Mouse (Mus musculus): ENCODE data around the gene Prep. TPM values are rescaled to one million over a fixed set of nuclear protein-coding genes. Genes with fewer than 3 reads are reported as not detected.
"Not testable (repeated sequence)": the region's sequence is repeated elsewhere in the genome, so short reads cannot be mapped to it uniquely, and the experiment has no call there.

Prep gene
- polyA plus RNA-seq, 1 experiment from 2014 or later, result 33.8 TPM

- not testable (repeated sequence) for ATAC-seq (ENCODE audit: insufficient number of reproducible peaks, insufficient read depth, low FRiP score, low TSS enrichment, low read depth); H3K27ac ChIP-seq; H3K4me3 ChIP-seq (replicated peaks); H3K9ac ChIP-seq (replicated peaks); H3K9me3 ChIP-seq; H3K27me3 ChIP-seq; H3K4me2 ChIP-seq; H3K4me1 ChIP-seq (replicated peaks); H3K36me3 ChIP-seq
- 89% methylated on average over 1 of the region's 5 CpGs for WGBS
Measured at GRCm38 (mm10) chr10:45177798-45178197, 110.8 kb downstream of the Prep start, which contains the start of gene Popdc3. TSS of gene Popdc3 (plus strand) at chr10:45178098.

DNA sequence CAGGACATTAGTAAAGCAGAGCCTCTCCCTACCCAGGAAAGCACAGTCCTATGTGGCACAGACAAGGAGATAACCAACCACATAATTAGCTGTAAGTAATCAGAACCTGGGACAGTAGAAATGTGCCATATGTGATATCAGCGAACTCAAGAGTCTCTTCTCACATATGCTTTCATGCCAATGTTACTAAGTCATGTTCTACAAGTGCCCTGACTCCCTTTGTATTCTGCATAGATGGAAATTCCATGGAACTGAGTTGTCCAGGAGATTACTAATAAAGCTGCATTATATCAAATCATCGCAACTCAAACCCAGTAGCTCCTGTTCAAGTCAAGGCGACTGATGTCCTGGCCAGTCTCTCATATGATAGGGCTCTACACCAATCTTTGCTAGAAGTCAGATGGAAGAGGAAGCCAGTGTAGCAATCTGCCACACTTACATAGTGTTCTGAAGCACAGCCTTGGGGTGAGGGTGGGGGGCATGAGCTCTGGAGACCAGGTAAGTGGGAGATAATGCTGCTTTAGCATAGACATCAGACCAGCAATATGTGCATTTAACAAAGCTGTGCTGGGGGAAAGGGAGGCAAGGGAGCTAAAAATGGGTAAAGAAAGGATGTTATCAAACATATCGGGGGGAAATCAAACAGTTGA is 113.8 kb downstream of the Prep start:
- no peaks in the 10 kb centered on the region for H3K36me3 ChIP-seq
- no peaks in the 10 kb centered on the region for H3K4me1 ChIP-seq (replicated peaks)
- 95% methylated on average over 4 of the region's 4 CpGs for WGBS
- H3K9ac ChIP-seq (replicated peaks), result no peak overlapping the region
- H3K4me3 ChIP-seq (replicated peaks), result no peak overlapping the region
- H3K27me3 ChIP-seq, result no peaks in the 10 kb centered on the region
- no peak overlapping the region for H3K4me2 ChIP-seq
- no peak overlapping the region for H3K27ac ChIP-seq
- no peak for ATAC-seq (ENCODE audit: insufficient number of reproducible peaks, insufficient read depth, low FRiP score, low TSS enrichment, low read depth)
- no peaks in the 10 kb centered on the region for H3K9me3 ChIP-seq

DNA sequence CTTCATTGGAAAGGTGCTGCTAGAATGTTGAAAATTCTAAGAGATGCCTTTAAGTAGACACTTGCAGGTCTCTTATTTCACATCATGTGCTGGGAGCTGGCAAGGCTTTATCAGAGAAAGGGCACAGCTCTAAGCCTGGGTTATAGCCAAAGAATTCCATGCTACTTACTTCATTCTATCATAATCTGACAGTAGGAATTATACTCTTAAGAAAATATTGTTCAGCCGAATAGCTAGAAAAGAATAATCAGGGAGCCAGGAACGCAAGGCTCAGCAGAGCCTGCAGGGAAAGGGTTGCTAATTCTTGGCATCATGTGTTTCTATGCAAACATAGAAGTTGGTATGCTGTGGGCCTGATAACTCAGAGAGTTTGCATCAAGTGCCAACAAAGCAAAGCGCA is 114.3 kb downstream of the Prep start:
- Histone ChIP-seq H3K9me3 (no peaks in the 10 kb centered on the region), H3K4me3 (replicated peaks) (no peak overlapping the region), H3K27ac (no peak overlapping the region), H3K9ac (replicated peaks) (no peak overlapping the region), H3K27me3 (no peaks in the 10 kb centered on the region), H3K4me1 (replicated peaks) (no peaks in the 10 kb centered on the region), H3K36me3 (no peaks in the 10 kb centered on the region), H3K4me2 (no peak overlapping the region)
- no peak for ATAC-seq (ENCODE audit: insufficient number of reproducible peaks, insufficient read depth, low FRiP score, low TSS enrichment, low read depth)
- 94% methylated on average over 3 of the region's 3 CpGs for WGBS

GRCm38 (mm10) chr10:45185457-45185856 is 118.5 kb downstream of the Prep start:
- H3K36me3 ChIP-seq, result no peaks in the 10 kb centered on the region
- H3K27ac ChIP-seq, result no peak overlapping the region
- no peaks in the 10 kb centered on the region for H3K9me3 ChIP-seq
- H3K4me3 ChIP-seq (replicated peaks), result no peak overlapping the region
- H3K9ac ChIP-seq (replicated peaks), result no peak overlapping the region
- no peaks in the 10 kb centered on the region for H3K4me1 ChIP-seq (replicated peaks)
- 86% methylated on average over 2 of the region's 2 CpGs for WGBS
- no peak for ATAC-seq (ENCODE audit: insufficient number of reproducible peaks, insufficient read depth, low FRiP score, low TSS enrichment, low read depth)
- no peak overlapping the region for H3K4me2 ChIP-seq
- H3K27me3 ChIP-seq, result no peaks in the 10 kb centered on the region

- no peaks in the 10 kb centered on the region for H3K27me3 ChIP-seq
- 47% methylated on average over 14 of the region's 14 CpGs for WGBS
- no peak for ATAC-seq (ENCODE audit: insufficient number of reproducible peaks, insufficient read depth, low FRiP score, low TSS enrichment, low read depth)
Measured at GRCm38 (mm10) chr10:45193330-45194310, 126.6 kb downstream of the Prep start.

GRCm38 (mm10) chr10:45194531-45194930 is 127.5 kb downstream of the Prep start:
- ATAC-seq (ENCODE audit: insufficient number of reproducible peaks, insufficient read depth, low FRiP score, low TSS enrichment, low read depth), result no peak
- Histone ChIP-seq H3K9me3 (no peaks in the 10 kb centered on the region), H3K4me2 (no peak overlapping the region), H3K36me3 (no peaks in the 10 kb centered on the region), H3K4me3 (replicated peaks) (no peak overlapping the region), H3K27me3 (no peaks in the 10 kb centered on the region), H3K27ac (no peak overlapping the region), H3K4me1 (replicated peaks) (peaks cover 3% of the 10 kb centered on the region), H3K9ac (replicated peaks) (no peak overlapping the region)
- 86% methylated on average over 5 of the region's 5 CpGs for WGBS

More at GRCm38 (mm10) chr10:45193330-45194310, 126.6 kb downstream of the Prep start:
- Histone ChIP-seq H3K4me2 (no peak overlapping the region), H3K4me1 (replicated peaks) (peaks cover 3% of the 10 kb centered on the region), H3K4me3 (replicated peaks) (no peak overlapping the region), H3K9me3 (no peaks in the 10 kb centered on the region), H3K9ac (replicated peaks) (no peak overlapping the region), H3K36me3 (no peaks in the 10 kb centered on the region), H3K27ac (no peak overlapping the region)

DNA sequence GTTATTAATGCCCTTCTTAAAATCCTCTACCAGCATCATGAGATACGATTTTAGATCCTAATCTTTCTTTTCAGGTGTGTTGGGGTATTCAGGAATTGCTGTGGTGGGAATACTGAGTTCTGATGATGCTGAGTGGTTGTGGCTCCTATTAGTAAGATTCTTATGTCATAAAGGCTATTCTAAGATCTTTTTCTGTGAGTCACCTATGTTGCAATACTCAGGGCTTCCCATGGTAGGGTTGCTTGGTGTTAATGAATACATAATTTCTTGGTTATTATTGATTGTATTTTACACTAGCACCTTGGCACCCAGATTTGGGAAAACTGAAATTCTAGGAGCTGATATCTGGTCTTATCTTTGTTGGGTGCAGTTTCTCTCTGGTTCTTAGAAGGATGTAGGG is 137.6 kb downstream of the Prep start:
- H3K9ac ChIP-seq (replicated peaks), result no peak overlapping the region
- H3K4me1 ChIP-seq (replicated peaks), result no peaks in the 10 kb centered on the region
- no peaks in the 10 kb centered on the region for H3K36me3 ChIP-seq
- no peak overlapping the region for H3K27ac ChIP-seq
- no peak overlapping the region for H3K4me3 ChIP-seq (replicated peaks)
- 70% methylated on average over 1 of the region's 1 CpGs for whole genome bisulfite sequencing
- no peaks in the 10 kb centered on the region for H3K27me3 ChIP-seq
- ATAC-seq (ENCODE audit: insufficient number of reproducible peaks, insufficient read depth, low FRiP score, low TSS enrichment, low read depth), result no peak
- H3K4me2 ChIP-seq, result no peak overlapping the region
- 0 out of 2 replicates have a peak, but pooled peaks cover 4% of the 10 kb centered on the region for H3K9me3 ChIP-seq

GRCm38 (mm10) chr10:45210201-45210600 is 143.2 kb downstream of the Prep start:
- H3K4me1 ChIP-seq (replicated peaks), result no peaks in the 10 kb centered on the region
- H3K27ac ChIP-seq, result no peak overlapping the region
- no peak for ATAC-seq (ENCODE audit: insufficient number of reproducible peaks, insufficient read depth, low FRiP score, low TSS enrichment, low read depth)
- 0 out of 2 replicates have a peak, but pooled peaks cover 4% of the 10 kb centered on the region for H3K9me3 ChIP-seq
- no peaks in the 10 kb centered on the region for H3K36me3 ChIP-seq
- H3K4me3 ChIP-seq (replicated peaks), result no peak overlapping the region
- no peaks in the 10 kb centered on the region for H3K27me3 ChIP-seq
- H3K4me2 ChIP-seq, result no peak overlapping the region
- no peak overlapping the region for H3K9ac ChIP-seq (replicated peaks)

DNA sequence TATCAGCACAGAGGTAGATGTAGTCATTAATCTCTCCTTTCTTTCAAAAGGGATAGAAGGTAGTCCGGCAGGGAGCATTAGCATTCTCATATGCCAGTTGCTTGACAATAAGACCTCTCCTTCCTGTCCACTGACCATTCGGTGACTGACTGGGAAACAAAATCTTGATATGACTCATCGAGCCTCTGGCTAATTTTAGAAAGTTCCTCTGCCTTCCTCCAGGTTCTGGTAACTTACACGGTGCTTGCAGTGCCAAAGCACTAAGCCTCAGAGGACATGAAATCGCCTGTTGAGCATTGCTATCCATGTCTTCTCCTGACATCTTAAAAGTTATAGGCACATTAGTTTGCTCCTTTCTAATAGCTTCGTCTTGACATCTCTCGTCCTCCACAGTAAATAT is 149.7 kb downstream of the Prep start:
- Histone ChIP-seq H3K27ac (no peak overlapping the region), H3K27me3 (no peaks in the 10 kb centered on the region), H3K4me1 (replicated peaks) (no peaks in the 10 kb centered on the region), H3K4me2 (no peak overlapping the region), H3K4me3 (replicated peaks) (no peak overlapping the region), H3K36me3 (no peaks in the 10 kb centered on the region), H3K9me3 (no peaks in the 10 kb centered on the region), H3K9ac (replicated peaks) (no peak overlapping the region)
- no peak for ATAC-seq (ENCODE audit: insufficient number of reproducible peaks, insufficient read depth, low FRiP score, low TSS enrichment, low read depth)
- WGBS, result 85% methylated on average over 7 of the region's 7 CpGs

Measured in limb, embryonic 12.5 days (tissue).